Mouse (Mus musculus): ENCODE measurements around the gene Rbbp4.

GRCm38 (mm10) chr4:129259101-129259500, 76.1 kb downstream of the Rbbp4 start:
- TF ChIP-seq CTCF (conservative IDR thresholded peaks at IDR 0.05 in 1 of 2, IDR thresholded peaks at IDR 0.05 in 1 of 2; ENCODE audit: low read depth in 2 of 2, low read length in 2 of 2) (no peak), HCFC1 (IDR thresholded peaks at IDR 0.05; ENCODE audit: low read depth, low read length) (no peak), POLR2A (IDR thresholded peaks at IDR 0.05; ENCODE audit: low read depth, low read length) (no peak), ZKSCAN1 (IDR thresholded peaks at IDR 0.05; ENCODE audit: borderline replicate concordance, low read depth, low read length) (no peak), ETS1 (conservative IDR thresholded peaks at IDR 0.05; ENCODE audit: low read depth, low read length) (no peak), NRF1 (IDR thresholded peaks at IDR 0.05; ENCODE audit: low read depth, low read length) (no peak), MAFK (IDR thresholded peaks at IDR 0.05; ENCODE audit: insufficient replicate concordance, low read length) (no peak)

Measured in CH12.LX (cell line).